Mouse (Mus musculus) lung, postnatal 0 days (tissue): ENCODE measurements at regions not wholly inside any gene's neighbourhood (a gene's known extent, or its start where the extent isn't known, plus 50 kb on each side); places are given as distances from the start of the nearest gene placed in this dataset.
"Not testable (repeated sequence)": the region's sequence is repeated elsewhere in the genome, so short reads cannot be mapped to it uniquely, and the experiment has no call there.

ENCODE experiments used
- ATAC-seq: fragments of 200-750 bp; cut with Nextera tagmentation; 2 replicates; pipeline ENCODE4 v1.8.0; 2017; ENCODE audit warnings: moderate library complexity
- DNase-seq: peaks from one replicate; pipeline ENCODE4 v3.0.0-alpha.2; 2016; ENCODE audit warnings: low spot score
- H3K27ac ChIP-seq: fragments of 300-500 bp; sonication (generic); 2 replicates; pipeline ENCODE4 v1.5.1; 2014; ENCODE audit warnings: antibody characterized with exemption, mild to moderate bottlenecking, low read length, mixed read lengths
- H3K27me3 ChIP-seq: fragments of 300-500 bp; sonication (generic); replicated peaks from 2 replicates; pipeline ENCODE4 v1.6.1; 2014; ENCODE audit warnings: low read length, mixed read lengths; ENCODE audit not compliant: insufficient read depth
- H3K36me3 ChIP-seq: fragments of 300-500 bp; sonication (generic); 2 replicates; pipeline ENCODE4 v1.6.1; 2014; ENCODE audit warnings: low read length, mixed read lengths; ENCODE audit not compliant: insufficient read depth
- H3K4me1 ChIP-seq: fragments of 300-500 bp; sonication (generic); 2 replicates; pipeline ENCODE4 v1.6.1; 2014; ENCODE audit warnings: antibody characterized with exemption, low read depth, low read length, mixed read lengths; ENCODE audit not compliant: insufficient read depth
- H3K4me2 ChIP-seq: fragments of 300-500 bp; sonication (generic); replicated peaks from 2 replicates; pipeline ENCODE4 v1.6.1; 2014; ENCODE audit warnings: low read depth, mild to moderate bottlenecking, low read length, moderate library complexity, mixed read lengths
- H3K4me3 ChIP-seq: fragments of 300-500 bp; sonication (generic); 2 replicates; pipeline ENCODE4 v1.5.1; 2014; ENCODE audit warnings: low read depth, low read length
- H3K9ac ChIP-seq: fragments of 300-500 bp; sonication (generic); replicated peaks from 2 replicates; pipeline ENCODE4 v1.6.1; 2014; ENCODE audit warnings: low read depth, mild to moderate bottlenecking
- H3K9me3 ChIP-seq: fragments of 300-500 bp; sonication (generic); 2 replicates; pipeline ENCODE4 v1.6.1; 2016; ENCODE audit warnings: low read length, mixed read lengths
- CTCF ChIP-seq: IDR thresholded peaks from 2 replicates; pipeline ENCODE4 v1.5.1; 2016; ENCODE audit warnings: antibody characterized with exemption, mild to moderate bottlenecking
- EP300 ChIP-seq: IDR thresholded peaks from 2 replicates; pipeline ENCODE4 v1.6.1; 2016; ENCODE audit warnings: antibody characterized with exemption, mild to moderate bottlenecking, control low read depth
- WGBS: fragments of 180-500 bp; shearing (Covaris S2); extraction: QIAGEN DNeasy Blood & Tissue Kit; methylation state at CpG from one replicate; pipeline ENCODE4 v1.1.7; 2014; 5-methylcytosine and 5-hydroxymethylcytosine counted together

GRCm38 (mm10) chr16:25495586-25496196, 187.9 kb upstream of the Trp63 start:
- TF ChIP-seq CTCF (no peak), EP300 (no peak)
- no peak overlapping the region for H3K4me2 ChIP-seq
- no peak overlapping the region for H3K4me3 ChIP-seq
- no peaks in the 10 kb centered on the region for H3K4me1 ChIP-seq
- 92% methylated on average over 2 of the region's 2 CpGs for WGBS
- H3K9me3 ChIP-seq: no peaks in the 10 kb centered on the region
- H3K27me3 ChIP-seq: no peaks in the 10 kb centered on the region
- no peak overlapping the region for H3K9ac ChIP-seq
- DNase-seq (no peak), ATAC-seq (no peak)
- H3K27ac ChIP-seq: no peak overlapping the region
- no peaks in the 10 kb centered on the region for H3K36me3 ChIP-seq

GRCm38 (mm10) chr16:25504829-25505228, 178.7 kb upstream of the Trp63 start:
- no peak for DNase-seq
- 41% methylated on average over 3 of the region's 3 CpGs for WGBS
- no peak overlapping the region for H3K4me2 ChIP-seq
- no peak overlapping the region for H3K27ac ChIP-seq
- no peak for TF ChIP-seq EP300
- TF ChIP-seq CTCF: no peak
- no peaks in the 10 kb centered on the region for H3K4me1 ChIP-seq
- no peaks in the 10 kb centered on the region for H3K9me3 ChIP-seq
- H3K27me3 ChIP-seq: no peaks in the 10 kb centered on the region
- H3K36me3 ChIP-seq: no peaks in the 10 kb centered on the region
- no peak overlapping the region for H3K4me3 ChIP-seq
- H3K9ac ChIP-seq: no peak overlapping the region
- no peak for ATAC-seq

DNA sequence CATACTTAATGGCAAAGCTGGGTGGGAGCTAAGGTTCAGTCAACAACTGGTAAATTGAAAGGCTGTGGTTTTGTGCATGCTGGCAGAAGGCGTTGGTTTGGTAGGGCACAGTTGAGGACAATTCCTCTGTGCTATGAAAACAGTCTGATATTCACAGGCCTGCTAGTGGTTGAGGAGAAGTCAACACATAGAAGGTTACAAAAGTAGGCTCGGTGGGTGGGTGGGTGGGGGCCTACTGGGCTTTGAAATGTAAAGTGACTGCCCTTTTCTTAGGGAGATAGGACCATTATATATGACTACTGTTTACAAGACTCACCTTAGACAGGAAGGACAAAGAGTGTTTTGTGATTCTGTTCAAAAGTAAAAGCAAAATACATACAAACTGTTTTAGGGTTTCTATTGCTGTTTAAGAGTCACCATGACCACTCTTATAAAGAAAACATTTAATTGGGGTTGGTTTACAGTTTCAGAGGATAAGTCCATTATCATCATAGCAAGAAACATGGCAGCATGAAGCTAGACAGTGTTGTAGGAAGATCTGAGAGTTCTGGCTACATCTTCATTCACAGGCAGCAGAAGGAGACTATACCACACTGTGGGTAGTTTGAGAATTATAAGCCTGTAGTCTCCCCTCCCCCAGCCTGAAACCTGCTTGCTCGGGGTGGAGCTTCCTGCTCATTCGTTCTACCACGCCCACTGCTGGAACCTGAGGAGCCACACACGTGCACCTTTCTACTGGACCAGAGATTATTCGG, 166.3 kb upstream of the Trp63 start:
- no peaks in the 10 kb centered on the region for H3K27me3 ChIP-seq
- no peak overlapping the region for H3K4me3 ChIP-seq
- no peak overlapping the region for H3K27ac ChIP-seq
- H3K4me2 ChIP-seq: no peak overlapping the region
- no peak for DNase-seq
- H3K9me3 ChIP-seq: no peaks in the 10 kb centered on the region
- no peak for TF ChIP-seq EP300
- no peak for TF ChIP-seq CTCF
- WGBS: 54% methylated on average over 4 of the region's 7 CpGs
- H3K4me1 ChIP-seq: no peaks in the 10 kb centered on the region
- no peaks in the 10 kb centered on the region for H3K36me3 ChIP-seq
- H3K9ac ChIP-seq: no peak overlapping the region
- no peak for ATAC-seq

GRCm38 (mm10) chr16:25523141-25523540, 160.4 kb upstream of the Trp63 start:
- H3K9me3 ChIP-seq, H3K4me3 ChIP-seq, H3K27ac ChIP-seq, H3K4me2 ChIP-seq, DNase-seq, H3K4me1 ChIP-seq, H3K27me3 ChIP-seq, ATAC-seq, H3K36me3 ChIP-seq, H3K9ac ChIP-seq: not testable (repeated sequence)
- WGBS: 90% methylated on average over 9 of the region's 10 CpGs

DNA sequence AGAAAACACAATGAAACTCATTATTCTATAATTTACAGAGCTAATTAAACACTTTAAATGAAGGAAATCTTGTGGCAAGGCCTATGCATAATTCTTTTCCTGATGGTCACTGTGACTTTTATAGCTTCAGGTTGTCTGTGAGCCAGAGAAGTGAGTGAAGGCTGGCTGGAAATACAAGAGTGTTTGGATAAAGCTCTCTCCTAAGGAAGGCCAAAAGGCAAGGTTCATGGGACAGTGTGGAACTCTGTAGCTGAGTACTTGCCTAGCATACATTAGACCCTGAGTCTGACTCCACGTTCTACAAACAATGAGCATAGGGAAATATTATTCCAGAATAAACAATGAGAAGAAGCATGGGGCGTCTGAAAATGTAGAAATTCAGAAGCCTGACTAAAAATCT, 159.9 kb upstream of the Trp63 start:
- ATAC-seq (no peak), DNase-seq (no peak)
- no peak overlapping the region for H3K4me3 ChIP-seq
- TF ChIP-seq EP300 (no peak), CTCF (no peak)
- no peak overlapping the region for H3K27ac ChIP-seq
- no peaks in the 10 kb centered on the region for H3K36me3 ChIP-seq
- H3K4me1 ChIP-seq: no peaks in the 10 kb centered on the region
- 32% methylated on average over 2 of the region's 2 CpGs for WGBS
- no peak overlapping the region for H3K9ac ChIP-seq
- no peak overlapping the region for H3K4me2 ChIP-seq
- H3K27me3 ChIP-seq: no peaks in the 10 kb centered on the region
- no peaks in the 10 kb centered on the region for H3K9me3 ChIP-seq

DNA sequence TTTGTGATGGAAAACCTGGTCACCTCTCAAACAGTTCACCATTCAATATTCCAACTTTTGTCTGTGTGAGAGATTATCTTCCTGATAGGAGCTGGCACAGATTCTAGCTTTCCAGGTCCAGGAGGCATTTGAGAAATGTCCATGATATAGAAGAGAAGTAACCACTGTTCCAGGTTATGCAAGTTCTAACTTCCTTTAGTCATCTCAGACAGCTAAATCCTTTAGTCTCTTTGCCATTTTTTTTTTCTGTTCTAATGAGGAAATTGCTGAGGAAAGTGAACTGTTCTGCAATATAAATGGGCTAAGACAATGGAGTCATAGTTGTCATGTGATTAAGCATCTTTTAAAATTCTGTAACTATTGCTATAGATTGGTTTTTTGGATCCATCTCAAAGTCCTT, 155.7 kb upstream of the Trp63 start:
- Histone ChIP-seq H3K9ac (no peak overlapping the region), H3K4me2 (no peak overlapping the region), H3K27me3 (no peaks in the 10 kb centered on the region), H3K27ac (no peak overlapping the region), H3K36me3 (no peaks in the 10 kb centered on the region), H3K4me1 (no peaks in the 10 kb centered on the region), H3K4me3 (no peak overlapping the region), H3K9me3 (no peaks in the 10 kb centered on the region)
- no peak for TF ChIP-seq EP300
- no peak for TF ChIP-seq CTCF
- ATAC-seq (no peak), DNase-seq (no peak)
